Mouse (Mus musculus) layer of hippocampus, adult 2 months (tissue): ENCODE results near the gene Stam2. TPM values are rescaled to one million over a fixed set of nuclear protein-coding genes. Genes with fewer than 3 reads are reported as not detected.

ENCODE experiments used
- DNase-seq, 2 experiments: peaks; one replicate each; pipeline ENCODE4 v3.0.0; 2022; ENCODE audit warnings: low spot score in 2 of 2
- H3K27ac ChIP-seq: fragments of 200-600 bp; 2 replicates; pipeline ENCODE4 v1.8.1; 2022
- H3K4me3 ChIP-seq: fragments of 200-600 bp; 2 replicates; pipeline ENCODE4 v1.8.1; 2022; ENCODE audit warnings: mild to moderate bottlenecking
- CTCF ChIP-seq: fragments of 200-600 bp; conservative IDR thresholded peaks from 2 replicates; pipeline ENCODE4 v1.8.1; 2022; ENCODE audit warnings: antibody characterized with exemption, mild to moderate bottlenecking, moderate library complexity
- long read RNA-seq, 2 experiments: library from polyadenylated mRNA; stranded (forward); transcript quantifications; one replicate each; pipeline ENCODE4 v2.0.0; 2021; ENCODE audit warnings: borderline mapping rate in 2 of 2
- total RNA-seq, 2 experiments: library from RNA; stranded (reverse); gene quantifications; 2 replicates each; pipeline ENCODE4 v1.2.3; 2021

The Stam2 gene
- total RNA-seq, result 10 to 100 TPM; 24.1 to 26.0 TPM
- long read RNA-seq, experiment 1, full-length matches to known transcripts, result 9 of 10 reads
- long read RNA-seq, experiment 1, partial matches to known transcripts, result 0 of 10 reads
- long read RNA-seq, experiment 1, other reads (novel, unspliced or antisense), result 1 of 10 reads
- long read RNA-seq, experiment 2, full-length matches to known transcripts, result 16 of 22 reads
- long read RNA-seq, experiment 2, partial matches to known transcripts, result 2 of 22 reads
- long read RNA-seq, experiment 2, other reads (novel, unspliced or antisense), result 4 of 22 reads

GRCm38 (mm10) chr2:52742256-52743158 is at the start of gene Stam2:
Gene Stam2, minus strand, starts transcription at chr2:52742281.
- DNase-seq, result peak; percentile 85 to 86
- H3K27ac ChIP-seq, result peak within 1 kb of the TSS; percentile 100
- H3K4me3 ChIP-seq, result peak within 1 kb of the TSS; percentile 95
- TF ChIP-seq CTCF, result peak; percentile 49

DNA sequence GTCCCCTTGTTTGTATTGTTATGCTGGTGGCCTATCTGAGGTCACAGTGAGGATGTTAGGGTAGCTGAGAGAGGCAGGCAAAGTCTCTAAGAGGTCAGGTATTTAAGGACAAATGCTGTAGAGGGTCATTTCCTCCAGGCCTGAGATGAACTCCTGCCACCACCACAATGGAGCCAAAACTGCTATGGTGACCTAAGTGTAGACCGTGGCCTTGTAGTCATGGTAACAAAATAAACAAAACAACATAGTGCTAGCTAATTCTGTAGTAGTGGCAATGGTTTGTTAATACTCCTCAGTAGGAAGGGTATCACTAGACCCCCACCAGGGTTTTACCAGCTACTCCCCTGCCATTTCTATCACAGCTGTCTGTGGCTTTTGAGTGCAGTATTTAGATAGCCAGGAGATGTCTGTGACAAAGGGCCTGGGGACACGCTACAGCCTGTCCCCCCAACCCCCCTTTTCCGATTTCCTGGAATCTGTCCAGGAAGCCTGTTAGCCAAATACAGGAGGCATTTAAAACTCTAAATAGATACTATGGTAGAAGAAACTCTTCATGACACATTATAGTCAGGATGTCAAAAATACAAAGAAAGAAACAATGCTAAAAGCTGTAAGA is 43.1 kb upstream of the Stam2 start:
- H3K4me3 ChIP-seq, result no peak overlapping the region
- no peak for TF ChIP-seq CTCF
- no peak overlapping the region for H3K27ac ChIP-seq

GRCm38 (mm10) chr2:52779987-52780386 is 37.9 kb upstream of the Stam2 start:
- TF ChIP-seq CTCF, result no peak
- H3K4me3 ChIP-seq, result no peak overlapping the region
- no peak for DNase-seq
- H3K27ac ChIP-seq, result no peak overlapping the region

More for the DNA sequence above, 43.1 kb upstream of the Stam2 start:
- no peak for DNase-seq

GRCm38 (mm10) chr2:52779381-52779780 is 37.3 kb upstream of the Stam2 start:
- H3K4me3 ChIP-seq, result no peak overlapping the region
- no peak for TF ChIP-seq CTCF
- no peak overlapping the region for H3K27ac ChIP-seq
- no peak for DNase-seq

DNA sequence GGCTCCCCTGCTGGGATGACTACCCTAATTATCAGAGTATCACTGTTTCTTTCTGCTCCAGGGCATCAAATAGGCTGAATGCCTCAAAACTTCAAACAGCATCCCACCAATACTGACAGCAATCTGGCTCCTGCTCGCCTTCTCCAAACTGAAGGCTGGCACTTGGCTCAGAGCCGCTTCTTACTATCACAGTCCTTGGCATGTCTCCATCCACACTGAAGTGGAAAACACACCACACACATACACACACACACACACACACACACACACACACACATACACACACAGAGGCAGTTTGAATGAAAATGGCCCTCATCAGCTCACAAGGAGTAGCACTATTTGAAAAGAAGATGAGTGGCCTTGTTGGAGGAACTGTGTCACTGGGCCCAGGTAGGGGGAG is 35.8 kb upstream of the Stam2 start:
- no peak overlapping the region for H3K27ac ChIP-seq
- no peak for TF ChIP-seq CTCF
- peak in 1 of 2 experiments; percentile 11 for DNase-seq
- H3K4me3 ChIP-seq, result no peak overlapping the region

DNA sequence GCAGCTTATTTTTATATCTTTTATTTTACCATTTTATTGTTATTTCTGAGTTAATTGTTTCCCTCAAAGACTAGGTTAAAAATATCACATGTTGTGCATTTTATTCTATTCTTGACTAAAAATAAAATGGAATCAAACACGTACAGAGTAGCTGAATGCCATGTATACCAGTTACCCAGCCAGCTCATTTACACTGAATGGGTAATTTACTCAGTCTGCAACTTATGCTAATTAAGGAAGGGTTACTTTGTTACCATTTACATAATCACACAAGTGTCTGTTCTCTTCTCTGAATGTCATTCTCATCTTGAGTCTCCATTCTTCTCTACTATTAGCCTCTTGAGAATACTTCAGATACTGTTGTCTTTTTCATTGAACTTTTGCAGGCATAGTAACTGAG is 32.3 kb upstream of the Stam2 start:
- no peak for DNase-seq
- Histone ChIP-seq H3K27ac (no peak overlapping the region), H3K4me3 (no peak overlapping the region)
- TF ChIP-seq CTCF, result no peak

- TF ChIP-seq CTCF, result no peak
Measured at GRCm38 (mm10) chr2:52772774-52773393, 30.8 kb upstream of the Stam2 start.

GRCm38 (mm10) chr2:52765130-52765529 is 23.0 kb upstream of the Stam2 start:
- Histone ChIP-seq H3K27ac (no peak overlapping the region), H3K4me3 (no peak overlapping the region)
- no peak for TF ChIP-seq CTCF
- DNase-seq, result no peak

More at GRCm38 (mm10) chr2:52772774-52773393, 30.8 kb upstream of the Stam2 start:
- H3K4me3 ChIP-seq, result no peak overlapping the region
- no peak overlapping the region for H3K27ac ChIP-seq
- no peak for DNase-seq

- TF ChIP-seq CTCF, result no peak
- Histone ChIP-seq H3K4me3 (no peak overlapping the region), H3K27ac (no peak overlapping the region)
- DNase-seq, result no peak
Measured at GRCm38 (mm10) chr2:52763891-52764290, 21.8 kb upstream of the Stam2 start.

DNA sequence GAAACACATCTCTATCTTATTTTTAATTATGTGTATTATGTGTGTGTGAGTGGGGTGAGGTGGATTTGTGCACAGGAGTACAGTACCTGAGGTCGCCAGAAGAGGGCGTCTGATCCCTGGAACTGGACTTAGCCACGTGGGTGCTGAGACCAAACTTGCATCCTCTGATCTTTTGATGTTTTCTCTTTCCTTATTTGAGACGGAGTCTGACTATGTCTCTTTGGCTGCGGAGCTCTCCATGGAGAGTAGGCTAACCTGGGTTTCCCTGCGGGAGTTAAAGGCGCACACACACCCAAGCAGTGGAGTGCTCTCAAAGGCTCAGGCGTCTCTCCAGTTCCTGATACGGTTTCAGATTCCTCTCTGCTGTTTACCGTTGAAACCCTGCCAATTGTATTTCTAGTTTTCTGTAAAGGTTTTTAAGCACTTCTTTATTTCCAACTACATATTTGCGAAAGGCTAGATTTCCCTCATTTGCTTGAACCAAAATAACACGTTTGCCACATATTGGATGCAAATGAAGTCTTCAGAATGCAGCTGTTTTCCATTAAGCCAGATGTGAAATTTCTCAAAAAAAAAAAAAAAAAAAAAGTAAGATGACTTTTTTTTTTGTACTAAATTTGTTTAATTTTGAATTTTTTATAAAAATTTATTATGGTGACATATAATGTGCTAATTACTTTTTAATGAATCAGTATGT is 21.1 kb upstream of the Stam2 start:
- peak; percentile 93 for TF ChIP-seq CTCF
- Histone ChIP-seq H3K4me3 (peak overlapping the region; percentile 28), H3K27ac (no peak overlapping the region)
- DNase-seq, result peak; percentile 69 to 87

GRCm38 (mm10) chr2:52762529-52762928 is 20.4 kb upstream of the Stam2 start:
- Histone ChIP-seq H3K4me3 (no peak overlapping the region), H3K27ac (no peak overlapping the region)
- no peak for DNase-seq
- TF ChIP-seq CTCF, result no peak

- no peak overlapping the region for H3K4me3 ChIP-seq
- peak; percentile 80 for TF ChIP-seq CTCF
- DNase-seq, result peak in 1 of 2 experiments; percentile 60
- H3K27ac ChIP-seq, result no peak overlapping the region
Measured at GRCm38 (mm10) chr2:52758627-52759026, 16.5 kb upstream of the Stam2 start.
